Mouse (Mus musculus) kidney, embryonic 14.5 days (tissue): ENCODE data around the gene Adgrl3. TPM values are rescaled to one million over a fixed set of nuclear protein-coding genes. Genes with fewer than 3 reads are reported as not detected.

Experiments used
- ATAC-seq: fragments of 200-750 bp; cut with Nextera tagmentation; 2 replicates; pipeline ENCODE4 v1.8.0; 2017; ENCODE audit warnings: moderate number of reproducible peaks, mild to moderate bottlenecking, moderate TSS enrichment, moderate library complexity; ENCODE audit not compliant: low FRiP score, low TSS enrichment
- H3K27ac ChIP-seq: fragments of 300-500 bp; sonication (generic); 2 replicates; pipeline ENCODE4 v1.5.1; 2014; ENCODE audit warnings: low read depth, mild to moderate bottlenecking, low read length, moderate library complexity, mixed read lengths
- H3K27me3 ChIP-seq: fragments of 300-500 bp; sonication (generic); 2 replicates; pipeline ENCODE4 v1.6.1; 2014; ENCODE audit warnings: mild to moderate bottlenecking, low read length; ENCODE audit not compliant: control insufficient read depth, insufficient read depth
- H3K36me3 ChIP-seq: fragments of 300-500 bp; sonication (generic); 2 replicates; pipeline ENCODE4 v1.6.1; 2014; ENCODE audit warnings: low read length, mixed read lengths; ENCODE audit not compliant: control insufficient read depth, insufficient read depth
- H3K4me1 ChIP-seq: fragments of 300-500 bp; sonication (generic); 2 replicates; pipeline ENCODE4 v1.6.1; 2014; ENCODE audit warnings: low read length, mixed read lengths; ENCODE audit not compliant: control insufficient read depth, insufficient read depth
- H3K4me2 ChIP-seq: fragments of 300-500 bp; sonication (generic); replicated peaks from 2 replicates; pipeline ENCODE4 v1.6.1; 2014; ENCODE audit warnings: low read depth, mild to moderate bottlenecking, low read length
- H3K4me3 ChIP-seq: fragments of 300-500 bp; sonication (generic); 2 replicates; pipeline ENCODE4 v1.5.1; 2014; ENCODE audit warnings: mild to moderate bottlenecking, low read length
- H3K9ac ChIP-seq: fragments of 300-500 bp; sonication (generic); 2 replicates; pipeline ENCODE4 v1.6.1; 2014; ENCODE audit warnings: low read depth, mild to moderate bottlenecking, low read length, moderate library complexity
- H3K9me3 ChIP-seq: fragments of 300-500 bp; sonication (generic); 2 replicates; pipeline ENCODE4 v1.6.1; 2016; ENCODE audit warnings: low read length; ENCODE audit not compliant: control insufficient read depth
- WGBS: fragments of 180-500 bp; shearing (Covaris S2); extraction: QIAGEN DNeasy Blood & Tissue Kit; methylation state at CpG from one replicate; pipeline ENCODE4 v1.1.7; 2014; 5-methylcytosine and 5-hydroxymethylcytosine counted together
- polyA plus RNA-seq: library from polyadenylated mRNA; unstranded; fragments of >200 nt; fragmentation: Nextera tagmentation; extraction: Ambion mirVana; gene quantifications from 2 replicates; pipeline ENCODE4 v1.2.1, GENCODE M21; 2014

Gene Adgrl3
- polyA plus RNA-seq, 1 experiment from 2014 or later: 28.2 TPM

- Histone ChIP-seq H3K4me1 (no peaks in the 10 kb centered on the region), H3K9me3 (no peaks in the 10 kb centered on the region), H3K9ac (no peak overlapping the region), H3K36me3 (no peaks in the 10 kb centered on the region), H3K27me3 (no peaks in the 10 kb centered on the region), H3K4me3 (no peak overlapping the region), H3K4me2 (no peak overlapping the region), H3K27ac (no peak overlapping the region)
- 75% methylated on average over 8 of the region's 8 CpGs for WGBS
- no peak for ATAC-seq
Observed at GRCm38 (mm10) chr5:81784770-81785169, 764.8 kb downstream of the Adgrl3 start.

DNA sequence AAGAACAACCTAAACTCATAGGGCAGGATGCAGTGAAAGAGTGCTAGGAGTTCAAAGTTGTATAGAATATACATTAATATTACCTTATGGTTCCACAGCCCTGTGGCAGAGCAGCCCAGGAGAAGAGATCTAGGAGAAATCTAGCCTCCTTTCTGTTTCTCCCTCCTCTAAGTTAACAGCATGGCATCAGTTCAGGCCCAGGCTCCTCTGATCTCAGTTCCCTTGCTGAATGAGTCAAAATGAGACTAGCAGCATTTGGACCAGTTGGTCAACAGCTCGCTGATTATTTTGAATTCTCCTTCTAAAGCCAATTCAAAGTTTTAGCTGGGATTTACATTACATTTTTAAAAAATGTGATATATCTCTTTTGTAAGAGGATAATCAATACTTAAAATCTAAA, 770.8 kb downstream of the Adgrl3 start:
- no peak for ATAC-seq
- Histone ChIP-seq H3K4me1 (no peaks in the 10 kb centered on the region), H3K9me3 (no peaks in the 10 kb centered on the region), H3K9ac (no peak overlapping the region), H3K4me2 (no peak overlapping the region), H3K27ac (no peak overlapping the region), H3K36me3 (peaks cover 3% of the 10 kb centered on the region; the same call in 1 of the 2 replicates), H3K4me3 (no peak overlapping the region), H3K27me3 (no peaks in the 10 kb centered on the region)
- 83% methylated on average over 1 of the region's 1 CpGs for WGBS

GRCm38 (mm10) chr5:81794125-81794524, 774.2 kb downstream of the Adgrl3 start:
- Histone ChIP-seq H3K27ac (no peak overlapping the region), H3K4me3 (no peak overlapping the region), H3K4me1 (no peaks in the 10 kb centered on the region), H3K27me3 (no peaks in the 10 kb centered on the region), H3K36me3 (peaks cover 3% of the 10 kb centered on the region; the same call in 1 of the 2 replicates), H3K9ac (no peak overlapping the region), H3K4me2 (no peak overlapping the region), H3K9me3 (no peaks in the 10 kb centered on the region)
- 92% methylated on average over 9 of the region's 9 CpGs for WGBS
- ATAC-seq: no peak

DNA sequence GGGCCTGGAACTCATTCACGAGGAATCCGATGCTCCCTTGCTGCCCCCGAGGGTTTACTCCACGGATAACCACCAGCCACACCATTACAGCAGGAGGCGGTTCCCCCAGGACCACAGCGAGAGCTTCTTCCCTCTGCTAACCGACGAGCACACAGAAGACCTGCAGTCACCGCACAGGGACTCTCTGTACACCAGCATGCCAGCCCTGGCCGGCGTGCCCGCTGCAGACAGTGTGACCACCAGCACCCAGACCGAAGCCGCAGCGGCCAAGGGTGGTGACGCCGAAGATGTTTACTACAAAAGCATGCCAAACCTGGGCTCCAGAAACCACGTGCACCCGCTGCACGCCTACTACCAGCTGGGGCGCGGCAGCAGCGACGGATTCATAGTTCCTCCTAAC, 774.7 kb downstream of the Adgrl3 start:
- Histone ChIP-seq H3K4me1 (no peaks in the 10 kb centered on the region), H3K36me3 (peaks cover 3% of the 10 kb centered on the region; the same call in 1 of the 2 replicates), H3K9ac (no peak overlapping the region), H3K27me3 (no peaks in the 10 kb centered on the region), H3K9me3 (no peaks in the 10 kb centered on the region), H3K4me2 (no peak overlapping the region), H3K4me3 (no peak overlapping the region), H3K27ac (no peak overlapping the region)
- ATAC-seq: no peak
- WGBS: 95% methylated on average over 24 of the region's 24 CpGs

DNA sequence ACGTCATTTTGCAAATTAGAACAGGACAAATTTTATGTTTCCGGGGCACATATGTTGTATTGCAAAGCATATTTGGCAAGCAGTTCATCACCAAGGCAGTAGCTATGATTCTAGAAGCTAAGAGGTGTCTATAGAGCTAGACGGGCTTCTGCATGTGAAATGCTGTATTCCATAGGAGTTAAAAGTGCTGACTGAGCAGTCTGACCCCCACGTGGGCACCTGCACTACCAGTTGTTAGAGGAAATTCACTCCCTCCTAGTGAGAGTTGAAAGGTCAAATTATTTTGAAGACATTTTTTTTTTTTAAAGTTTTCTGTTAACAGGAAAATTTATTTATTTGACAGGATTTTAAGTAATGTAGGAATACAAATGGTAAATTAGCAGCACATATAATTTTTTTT, 776.2 kb downstream of the Adgrl3 start:
- H3K27me3 ChIP-seq: no peaks in the 10 kb centered on the region
- no peak overlapping the region for H3K27ac ChIP-seq
- 71% methylated on average over 4 of the region's 4 CpGs for WGBS
- H3K4me1 ChIP-seq: no peaks in the 10 kb centered on the region
- H3K4me3 ChIP-seq: no peak overlapping the region
- H3K9ac ChIP-seq: no peak overlapping the region
- no peak for ATAC-seq
- H3K9me3 ChIP-seq: no peaks in the 10 kb centered on the region
- no peak overlapping the region for H3K4me2 ChIP-seq
- H3K36me3 ChIP-seq: peaks cover 3% of the 10 kb centered on the region; the same call in 1 of the 2 replicates

DNA sequence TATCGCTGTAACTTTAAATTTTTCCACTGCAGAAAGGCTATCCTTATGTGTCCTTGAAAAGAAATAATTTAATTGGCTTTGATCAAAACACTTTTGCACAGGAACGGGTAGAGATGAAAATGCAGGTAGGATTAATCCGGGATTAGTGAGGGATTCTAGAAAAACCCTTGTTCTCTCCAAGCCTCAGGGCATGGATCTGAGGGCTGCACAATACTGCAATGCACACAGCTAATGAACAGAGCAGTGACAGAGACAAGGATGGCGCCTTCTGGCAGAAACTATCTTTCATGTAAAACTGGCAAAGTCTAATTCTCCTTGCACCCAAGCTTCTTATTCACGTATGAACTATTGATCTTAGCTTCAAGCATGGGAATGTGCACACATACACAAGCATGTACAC, 791.0 kb downstream of the Adgrl3 start:
- Histone ChIP-seq H3K4me3 (no peak overlapping the region), H3K27ac (no peak overlapping the region), H3K4me1 (no peaks in the 10 kb centered on the region), H3K36me3 (no peaks in the 10 kb centered on the region), H3K4me2 (no peak overlapping the region), H3K9ac (no peak overlapping the region), H3K27me3 (no peaks in the 10 kb centered on the region), H3K9me3 (no peaks in the 10 kb centered on the region)
- WGBS: 91% methylated on average over 5 of the region's 5 CpGs
- ATAC-seq: no peak

GRCm38 (mm10) chr5:81832076-81832475, 812.1 kb downstream of the Adgrl3 start:
- Histone ChIP-seq H3K36me3 (no peaks in the 10 kb centered on the region), H3K27ac (no peak overlapping the region), H3K9me3 (no peaks in the 10 kb centered on the region), H3K4me1 (no peaks in the 10 kb centered on the region), H3K4me2 (no peak overlapping the region), H3K4me3 (no peak overlapping the region), H3K9ac (no peak overlapping the region), H3K27me3 (no peaks in the 10 kb centered on the region)
- WGBS: 88% methylated on average over 1 of the region's 1 CpGs
- no peak for ATAC-seq

DNA sequence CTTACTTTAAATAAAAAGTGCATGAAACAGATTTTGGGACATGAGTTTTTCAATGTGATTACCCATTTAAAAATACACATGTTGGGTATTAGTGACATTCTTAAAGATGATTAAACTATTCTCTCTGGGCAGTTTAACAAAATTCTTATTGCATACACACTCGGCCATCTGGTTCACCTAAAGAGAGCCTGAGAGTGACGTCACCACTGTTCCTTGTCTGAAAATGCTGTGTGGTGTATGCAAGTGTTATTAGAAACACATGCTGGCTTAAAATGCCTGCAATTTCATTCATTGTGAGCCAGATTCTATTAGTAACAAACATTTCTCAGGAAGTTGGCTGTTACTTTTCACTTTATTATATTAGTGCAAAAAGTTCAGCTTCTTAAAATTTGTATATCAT, 812.7 kb downstream of the Adgrl3 start:
- Histone ChIP-seq H3K27ac (no peak overlapping the region), H3K4me3 (no peak overlapping the region), H3K27me3 (no peaks in the 10 kb centered on the region), H3K36me3 (no peaks in the 10 kb centered on the region), H3K9ac (no peak overlapping the region), H3K4me1 (no peaks in the 10 kb centered on the region), H3K9me3 (no peaks in the 10 kb centered on the region), H3K4me2 (no peak overlapping the region)
- 94% methylated on average over 2 of the region's 2 CpGs for WGBS
- ATAC-seq: no peak

DNA sequence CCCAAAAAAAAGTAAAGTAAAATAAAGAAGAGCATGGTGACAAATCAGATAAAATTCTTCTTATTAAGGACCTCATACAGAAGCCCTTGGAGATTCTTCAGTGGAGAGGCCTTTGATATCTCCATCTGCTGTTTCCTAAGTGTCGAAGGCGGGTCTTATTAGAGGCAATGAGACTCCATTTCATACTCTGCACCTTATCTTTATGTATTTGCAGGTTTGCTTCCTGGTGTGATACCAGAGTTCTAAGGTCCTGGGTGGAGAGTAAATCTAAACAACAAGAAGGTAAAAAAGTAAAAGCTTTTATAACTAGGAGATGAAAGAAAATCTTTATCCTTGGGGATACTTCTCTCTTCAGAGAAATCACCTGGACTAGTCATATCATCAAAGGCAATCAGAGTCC, 817.9 kb downstream of the Adgrl3 start:
- H3K9ac ChIP-seq: no peak overlapping the region
- H3K4me3 ChIP-seq: no peak overlapping the region
- no peaks in the 10 kb centered on the region for H3K36me3 ChIP-seq
- no peak overlapping the region for H3K27ac ChIP-seq
- WGBS: 97% methylated on average over 2 of the region's 2 CpGs
- H3K9me3 ChIP-seq: no peaks in the 10 kb centered on the region
- ATAC-seq: no peak
- H3K4me1 ChIP-seq: no peaks in the 10 kb centered on the region
- no peaks in the 10 kb centered on the region for H3K27me3 ChIP-seq
- no peak overlapping the region for H3K4me2 ChIP-seq

GRCm38 (mm10) chr5:81843798-81844197, 823.9 kb downstream of the Adgrl3 start:
- H3K36me3 ChIP-seq: no peaks in the 10 kb centered on the region
- H3K9ac ChIP-seq: no peak overlapping the region
- H3K27ac ChIP-seq: no peak overlapping the region
- H3K4me1 ChIP-seq: no peaks in the 10 kb centered on the region
- H3K9me3 ChIP-seq: no peaks in the 10 kb centered on the region
- H3K4me2 ChIP-seq: no peak overlapping the region
- ATAC-seq: no peak
- WGBS: 41% methylated on average over 4 of the region's 4 CpGs
- H3K27me3 ChIP-seq: no peaks in the 10 kb centered on the region
- H3K4me3 ChIP-seq: no peak overlapping the region
